Mouse (Mus musculus) lung, adult 10 weeks (tissue): ENCODE results near the gene Osgin1. TPM values are rescaled to one million over a fixed set of nuclear protein-coding genes. Genes with fewer than 3 reads are reported as not detected.

ENCODE experiments used
- polyA plus RNA-seq: library from polyadenylated mRNA; stranded (reverse); fragments of 350-450 nt; fragmentation: Illumina TruSeq; extraction: RNeasy Lipid Tissue Mini Kit (QIAGEN cat#74804); gene quantifications from one replicate; pipeline ENCODE4 v1.2.3, GENCODE M21; 2014; ENCODE audit warnings: low read depth, low replicate concordance; ENCODE audit not compliant: insufficient read depth

The Osgin1 gene
- 9.3 TPM for polyA plus RNA-seq

GRCm38 (mm10) chr8:119433582-119434174 is at the start of gene Osgin1:
TSS of gene Osgin1 (plus strand) at chr8:119434124.

GRCm38 (mm10) chr8:119394524-119395026 is 39.3 kb upstream of the Osgin1 start, which contains the start of gene Mlycd:
TSS of gene Mlycd (plus strand) at chr8:119394878.

GRCm38 (mm10) chr8:119446211-119446989 is 12.5 kb downstream of the Osgin1 start, which contains the start of gene Necab2:
TSS of gene Necab2 (plus strand) at chr8:119446719.

Other genes with a start within 250 kb of the Osgin1 start
- gene Hsbp1, start 89.6 kb upstream of the Osgin1 start, polyA plus RNA-seq: 162 TPM
- gene Mlycd, start 39.2 kb upstream of the Osgin1 start, polyA plus RNA-seq: 23.2 TPM
- gene Necab2, start 12.6 kb downstream of the Osgin1 start, polyA plus RNA-seq: 0.50 TPM
- not detected for gene Slc38a8, start 67.6 kb downstream of the Osgin1 start, polyA plus RNA-seq
- 36.6 TPM for gene Mbtps1, start 124.6 kb downstream of the Osgin1 start, polyA plus RNA-seq
- 14.3 TPM for gene Hsdl1, start 141.1 kb downstream of the Osgin1 start, polyA plus RNA-seq
- gene Dnaaf1, start 141.1 kb downstream of the Osgin1 start, polyA plus RNA-seq: 2.6 TPM
- 5.0 TPM for gene Taf1c, start 171.1 kb downstream of the Osgin1 start, polyA plus RNA-seq
- gene Adad2, start 178.6 kb downstream of the Osgin1 start, polyA plus RNA-seq: not detected
- 0.11 TPM for gene Kcng4, start 201.6 kb downstream of the Osgin1 start, polyA plus RNA-seq
- gene Wfdc1, start 232.2 kb downstream of the Osgin1 start, polyA plus RNA-seq: 42.1 TPM